Mouse (Mus musculus) ES-E14 (cell line): ENCODE measurements around the gene Tigd2.

ENCODE experiments used
- CHD2 ChIP-seq: IDR thresholded peaks from 2 replicates; pipeline ENCODE4 v1.6.1; 2014; ENCODE audit warnings: mild to moderate bottlenecking, low read depth, low read length, inconsistent platforms
- MAFK ChIP-seq: IDR thresholded peaks from 2 replicates; pipeline ENCODE4 v1.6.1; 2014; ENCODE audit warnings: mild to moderate bottlenecking, low read depth, low read length, inconsistent platforms; ENCODE audit not compliant: insufficient read depth
- ZNF384 ChIP-seq: IDR thresholded peaks from 2 replicates; pipeline ENCODE4 v1.6.1; 2012; ENCODE audit warnings: low read depth, low read length, inconsistent platforms

GRCm38 (mm10) chr6:59250536-59250935 lies 41.9 kb downstream of the Tigd2 start:
- TF ChIP-seq CHD2, result no peak
- TF ChIP-seq MAFK, result no peak
- TF ChIP-seq ZNF384, result no peak
